ENCODE assay signal across 8 mouse cellular contexts in genomic region chr11:100761547-100762045, GRCm38 (mm10). TPM values are rescaled to one million over a fixed set of nuclear protein-coding genes. Genes with fewer than 3 reads are reported as not detected.
DNase-seq lines count a peak whose midpoint lies in the region; ATAC-seq and TF ChIP-seq lines count a peak whose summit lies in the region.

No protein-coding gene starts in this region.

- ATAC-seq in erythroid progenitor cell, adult 5-6 weeks (replicated peaks; ENCODE audit: low FRiP score, poor library complexity, severe bottlenecking), result peak; percentile 78
- peak; percentile 49; the same call in 1 of the 2 replicates for ATAC-seq in heart, embryonic 13.5 days (ENCODE audit: extremely low read depth, insufficient number of reproducible peaks, low FRiP score, low TSS enrichment)
- ATAC-seq in kidney, postnatal 0 days (replicated peaks; ENCODE audit: low FRiP score, low read depth), result peak; percentile 74; the same call in 1 of the 2 replicates
- ATAC-seq in liver, embryonic 11.5 days (replicated peaks; ENCODE audit: low FRiP score), result peak; percentile 64; the same call in 1 of the 2 replicates

- peak overlapping the region; percentile 86 for H3K4me2 ChIP-seq in heart, embryonic 13.5 days
- H3K4me2 ChIP-seq in kidney, postnatal 0 days (ENCODE audit: low read length), result peak overlapping the region; percentile 61
- peak overlapping the region; percentile 76 for H3K4me2 ChIP-seq in liver, embryonic 11.5 days

- no peaks in the 10 kb centered on the region for H3K9me3 ChIP-seq in heart, embryonic 13.5 days
- H3K9me3 ChIP-seq in kidney, postnatal 0 days (replicated peaks; ENCODE audit: low read length), result no peaks in the 10 kb centered on the region
- no peaks in the 10 kb centered on the region for H3K9me3 ChIP-seq in liver, embryonic 11.5 days (ENCODE audit: control insufficient read depth, low read length)

- H3K27me3 ChIP-seq in heart, embryonic 13.5 days (replicated peaks), result peaks cover 72% of the 10 kb centered on the region
- H3K27me3 ChIP-seq in kidney, postnatal 0 days (ENCODE audit: insufficient read depth, low read length), result peaks cover 8% of the 10 kb centered on the region
- peaks cover 45% of the 10 kb centered on the region for H3K27me3 ChIP-seq in liver, embryonic 11.5 days (replicated peaks; ENCODE audit: control insufficient read depth, insufficient read depth, low read length)
- H3K27me3 ChIP-seq in splenic B cell, adult 2 months (ENCODE audit: control insufficient read depth, insufficient read depth, low read length, poor library complexity, severe bottlenecking), result no peaks in the 10 kb centered on the region

- no peaks in the 10 kb centered on the region for H3K4me1 ChIP-seq in brown adipose tissue, adult 24 weeks (ENCODE audit: control insufficient read depth, insufficient read depth, insufficient read length, low read length)
- peaks cover 15% of the 10 kb centered on the region for H3K4me1 ChIP-seq in heart, embryonic 13.5 days
- peaks cover 7% of the 10 kb centered on the region; the same call in 1 of the 2 replicates for H3K4me1 ChIP-seq in kidney, postnatal 0 days (replicated peaks; ENCODE audit: insufficient read depth, low read length)
- peaks cover 10% of the 10 kb centered on the region for H3K4me1 ChIP-seq in liver, embryonic 11.5 days (replicated peaks; ENCODE audit: control insufficient read depth, insufficient read depth, low read length)

- peak; percentile 80 for TF ChIP-seq CTCF in kidney, postnatal 0 days (IDR thresholded peaks at IDR 0.05; ENCODE audit: low read depth)

- no peak overlapping the region for H3K27ac ChIP-seq in brown adipose tissue, adult 24 weeks (replicated peaks; ENCODE audit: low read depth, low read length)
- H3K27ac ChIP-seq in heart, embryonic 13.5 days (replicated peaks), result no peak overlapping the region
- H3K27ac ChIP-seq in kidney, postnatal 0 days, result no peak overlapping the region
- no peak overlapping the region for H3K27ac ChIP-seq in liver, embryonic 11.5 days (ENCODE audit: low read depth, low read length)

- H3K36me3 ChIP-seq in heart, embryonic 13.5 days, result peaks cover 4% of the 10 kb centered on the region; the same call in 1 of the 2 replicates
- H3K36me3 ChIP-seq in kidney, postnatal 0 days (ENCODE audit: insufficient read depth, low read length), result 0 out of 2 replicates have a peak, but pooled peaks cover 1% of the 10 kb centered on the region
- H3K36me3 ChIP-seq in liver, embryonic 11.5 days (ENCODE audit: control insufficient read depth, insufficient read depth, low read length), result no peaks in the 10 kb centered on the region
- H3K36me3 ChIP-seq in splenic B cell, adult 2 months (ENCODE audit: control insufficient read depth, insufficient read depth, low read length, poor library complexity, severe bottlenecking), result no peaks in the 10 kb centered on the region

- DNase-seq in CD4-positive, CD25-positive, alpha-beta regulatory T cell, adult 2 months (ENCODE audit: low read depth, low spot score), result peak; percentile 88
- DNase-seq in kidney, postnatal 0 days (ENCODE audit: low spot score), result peak; percentile 92
- peak; percentile 90 for DNase-seq in liver, embryonic 11.5 days (ENCODE audit: low spot score)
- DNase-seq in naive thymus-derived CD4-positive, alpha-beta T cell, adult 2 months (ENCODE audit: low read depth), result peak; percentile 90
- peak; percentile 85 for DNase-seq in splenic B cell, adult 2 months (ENCODE audit: low read depth, low spot score)

- peak overlapping the region; percentile 75 for H3K9ac ChIP-seq in heart, embryonic 13.5 days
- H3K9ac ChIP-seq in kidney, postnatal 0 days (ENCODE audit: low read depth, low read length), result no peak overlapping the region
- H3K9ac ChIP-seq in liver, embryonic 11.5 days (ENCODE audit: low read depth, low read length), result peak overlapping the region; percentile 23; the same call in 1 of the 2 replicates

- whole genome bisulfite sequencing in heart, embryonic 13.5 days, result under 1% methylated on average over 27 of the region's 27 CpGs
- WGBS in kidney, postnatal 0 days, result under 1% methylated on average over 27 of the region's 27 CpGs
- under 1% methylated on average over 27 of the region's 27 CpGs for WGBS in liver, embryonic 11.5 days

- peak overlapping the region; percentile 80 for H3K4me3 ChIP-seq in brown adipose tissue, adult 24 weeks (ENCODE audit: insufficient read depth, low read depth, low read length)
- H3K4me3 ChIP-seq in heart, embryonic 13.5 days, result peak overlapping the region; percentile 57
- H3K4me3 ChIP-seq in kidney, postnatal 0 days (replicated peaks; ENCODE audit: low read depth, low read length), result peak overlapping the region; percentile 33
- H3K4me3 ChIP-seq in liver, embryonic 11.5 days (ENCODE audit: low read depth, low read length), result peak overlapping the region; percentile 53

RNA-seq across cellular contexts. Expression of gene Hcrt, which starts 1.1 kb away (rescaled TPM):
- polyA plus RNA-seq in brown adipose tissue, adult 24 weeks (2012; ENCODE audit: insufficient read depth, insufficient read length, missing spikeins), result not detected in 2 replicates
- total RNA-seq in erythroid progenitor cell, adult 5-6 weeks (2015; ENCODE audit: low replicate concordance), result not detected in 2 replicates
- total RNA-seq in erythroid progenitor cell, adult 5-6 weeks (2017; ENCODE audit: low replicate concordance), result not detected in 2 replicates
- not detected in 2 replicates for polyA plus RNA-seq in heart, embryonic 13.5 days (2015; fragmentation: Nextera tagmentation; extraction: Ambion mirVana)
- not detected in 2 replicates for polyA plus RNA-seq in kidney, postnatal 0 days (2015; fragmentation: Nextera tagmentation; extraction: Ambion mirVana)
- polyA plus RNA-seq in liver, embryonic 11.5 days (2014; fragmentation: Nextera tagmentation; extraction: Ambion mirVana), result not detected in 2 replicates

RNA-seq across cellular contexts. Expression of gene Kcnh4, which starts 1.9 kb away (rescaled TPM):
- polyA plus RNA-seq in brown adipose tissue, adult 24 weeks (2012; ENCODE audit: insufficient read depth, insufficient read length, missing spikeins), result not detected in 2 replicates
- not detected in 2 replicates for total RNA-seq in erythroid progenitor cell, adult 5-6 weeks (2015; ENCODE audit: low replicate concordance)
- total RNA-seq in erythroid progenitor cell, adult 5-6 weeks (2017; ENCODE audit: low replicate concordance), result not detected in 2 replicates
- not detected in 2 replicates for polyA plus RNA-seq in heart, embryonic 13.5 days (2015; fragmentation: Nextera tagmentation; extraction: Ambion mirVana)
- polyA plus RNA-seq in kidney, postnatal 0 days (2015; fragmentation: Nextera tagmentation; extraction: Ambion mirVana), result not detected in 2 replicates
- not detected in 2 replicates for polyA plus RNA-seq in liver, embryonic 11.5 days (2014; fragmentation: Nextera tagmentation; extraction: Ambion mirVana)

RNA-seq across cellular contexts. Expression of gene Ghdc, which starts 9.2 kb away (rescaled TPM):
- polyA plus RNA-seq in brown adipose tissue, adult 24 weeks (2012; ENCODE audit: insufficient read depth, insufficient read length, missing spikeins), result 9.4 and 11.1 TPM in 2 replicates
- total RNA-seq in erythroid progenitor cell, adult 5-6 weeks (2015; ENCODE audit: low replicate concordance), result 0.72 and 0.84 TPM in 2 replicates
- 0.51 and 1.4 TPM in 2 replicates for total RNA-seq in erythroid progenitor cell, adult 5-6 weeks (2017; ENCODE audit: low replicate concordance)
- polyA plus RNA-seq in heart, embryonic 13.5 days (2015; fragmentation: Nextera tagmentation; extraction: Ambion mirVana), result 6.0 and 7.2 TPM in 2 replicates
- polyA plus RNA-seq in kidney, postnatal 0 days (2015; fragmentation: Nextera tagmentation; extraction: Ambion mirVana), result 4.8 and 5.9 TPM in 2 replicates
- polyA plus RNA-seq in liver, embryonic 11.5 days (2014; fragmentation: Nextera tagmentation; extraction: Ambion mirVana), result 3.1 and 3.8 TPM in 2 replicates

RNA-seq across cellular contexts. Expression of gene Rab5c, which starts 23.6 kb away (rescaled TPM):
- 148 and 163 TPM in 2 replicates for polyA plus RNA-seq in brown adipose tissue, adult 24 weeks (2012; ENCODE audit: insufficient read depth, insufficient read length, missing spikeins)
- total RNA-seq in erythroid progenitor cell, adult 5-6 weeks (2015; ENCODE audit: low replicate concordance), result 99.8 and 136 TPM in 2 replicates
- 80.2 and 110 TPM in 2 replicates for total RNA-seq in erythroid progenitor cell, adult 5-6 weeks (2017; ENCODE audit: low replicate concordance)
- 13.4 and 13.6 TPM in 2 replicates for polyA plus RNA-seq in heart, embryonic 13.5 days (2015; fragmentation: Nextera tagmentation; extraction: Ambion mirVana)
- 34.7 and 39.0 TPM in 2 replicates for polyA plus RNA-seq in kidney, postnatal 0 days (2015; fragmentation: Nextera tagmentation; extraction: Ambion mirVana)
- 51.2 TPM in 2 replicates for polyA plus RNA-seq in liver, embryonic 11.5 days (2014; fragmentation: Nextera tagmentation; extraction: Ambion mirVana)

RNA-seq across cellular contexts. Expression of gene Hspb9, which starts 47.9 kb away (rescaled TPM):
- polyA plus RNA-seq in brown adipose tissue, adult 24 weeks (2012; ENCODE audit: insufficient read depth, insufficient read length, missing spikeins), result not detected in 2 replicates
- not detected in 2 replicates for total RNA-seq in erythroid progenitor cell, adult 5-6 weeks (2015; ENCODE audit: low replicate concordance)
- total RNA-seq in erythroid progenitor cell, adult 5-6 weeks (2017; ENCODE audit: low replicate concordance), result not detected in 2 replicates
- polyA plus RNA-seq in heart, embryonic 13.5 days (2015; fragmentation: Nextera tagmentation; extraction: Ambion mirVana), result 0.21 TPM in 1 of 2 replicates, not detected in the other
- 0.37 TPM in 1 of 2 replicates, not detected in the other for polyA plus RNA-seq in kidney, postnatal 0 days (2015; fragmentation: Nextera tagmentation; extraction: Ambion mirVana)
- 0.27 and 0.30 TPM in 2 replicates for polyA plus RNA-seq in liver, embryonic 11.5 days (2014; fragmentation: Nextera tagmentation; extraction: Ambion mirVana)
